Comparison of ENCODE assay signal across 14 mouse cellular contexts in genomic region chr17:71209936-71210335, GRCm38 (mm10).
"Had no signal": no experiment of that assay in that cellular context is flagged by ENCODE, and none has a peak within 500 bp of the region (broad histone marks: within the 10 kb centered on the region; RNA-seq: fewer than 3 reads in every experiment).

No protein-coding gene starts in this region.

- H3K36me3 ChIP-seq: intestine, embryonic 15.5 days; neural tube, embryonic 13.5 days; stomach, embryonic 15.5 days had no signal

- H3K9ac ChIP-seq: intestine, embryonic 15.5 days; limb, embryonic 13.5 days; neural tube, embryonic 13.5 days; stomach, embryonic 15.5 days had no signal

- ATAC-seq: intestine, embryonic 15.5 days; lung, postnatal 0 days had no signal

- DNase-seq: kidney, adult 2 months; kidney, postnatal 25 days; left cerebral cortex, postnatal 4 days; lung, adult 2 months; lung, postnatal 36 days; midbrain, embryonic 14.5 days; right cerebral cortex, postnatal 14 days; thymus, adult 2 months; thymus, postnatal 25 days had no signal

- H3K4me3 ChIP-seq: intestine, embryonic 15.5 days; limb, embryonic 13.5 days; neural tube, embryonic 13.5 days; stomach, embryonic 15.5 days had no signal

- H3K4me2 ChIP-seq: intestine, embryonic 15.5 days; limb, embryonic 13.5 days; neural tube, embryonic 13.5 days; stomach, embryonic 15.5 days had no signal

- H3K27ac ChIP-seq: intestine, embryonic 15.5 days; limb, embryonic 13.5 days; neural tube, embryonic 13.5 days; stomach, embryonic 15.5 days had no signal

- H3K9me3 ChIP-seq: intestine, embryonic 15.5 days; neural tube, embryonic 13.5 days; stomach, embryonic 15.5 days had no signal

- H3K27me3 ChIP-seq: intestine, embryonic 15.5 days; limb, embryonic 13.5 days; neural tube, embryonic 13.5 days; stomach, embryonic 15.5 days had no signal
